Comparison of ENCODE assay signal across 7 mouse cellular contexts in the genomic region with DNA sequence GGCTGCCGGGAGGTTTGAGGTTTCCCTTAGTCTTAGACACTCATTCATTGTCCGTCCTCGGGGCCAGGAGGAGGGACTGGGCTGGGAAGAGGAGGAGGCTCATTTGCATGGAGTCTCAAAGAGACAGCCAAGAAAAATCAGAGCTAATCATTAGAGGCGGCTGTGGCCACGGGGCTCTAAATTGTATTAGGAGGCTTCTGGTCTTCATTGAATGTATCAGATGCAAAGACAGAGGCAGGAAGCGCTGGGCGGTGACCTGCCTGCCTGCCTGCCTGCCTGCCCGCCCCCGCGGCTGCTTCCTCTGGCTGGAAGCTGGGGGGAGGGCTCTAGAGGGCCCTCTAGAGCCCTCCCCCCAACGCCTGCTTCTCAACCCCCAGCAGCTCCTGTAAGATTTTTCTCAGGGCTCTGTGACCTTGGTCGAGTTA. TPM values are rescaled to one million over a fixed set of nuclear protein-coding genes. Genes with fewer than 3 reads are reported as not detected.
DNase-seq lines count a peak whose midpoint lies in the region; ATAC-seq and TF ChIP-seq lines count a peak whose summit lies in the region.

No protein-coding gene starts in this region.

- no peak for TF ChIP-seq EP300 in ES-Bruce4 (IDR thresholded peaks at IDR 0.05; ENCODE audit: insufficient read depth, low read depth, low read length)

- ATAC-seq in hindbrain, embryonic 14.5 days (ENCODE audit: low FRiP score) = no peak
- no peak for ATAC-seq in limb, embryonic 15.5 days (ENCODE audit: insufficient number of reproducible peaks, low FRiP score, low TSS enrichment, low read depth)

- intact Hi-C loops in left cerebral cortex, postnatal 4 days (cut with DNase I) = no loop called here

- 1% methylated on average over 12 of the region's 12 CpGs for WGBS in hindbrain, embryonic 14.5 days
- 4% methylated on average over 12 of the region's 12 CpGs for WGBS in limb, embryonic 15.5 days
- whole genome bisulfite sequencing in thymus, adult 2 months = 2% methylated on average over 12 of the region's 12 CpGs

- no peak overlapping the region for H3K4me3 ChIP-seq in ES-Bruce4 (ENCODE audit: low read depth, low read length)
- H3K4me3 ChIP-seq in hindbrain, embryonic 14.5 days (replicated peaks; ENCODE audit: low read length) = no peak overlapping the region
- H3K4me3 ChIP-seq in limb, embryonic 15.5 days = no peak overlapping the region
- peak overlapping the region; percentile 4; the same call in 1 of the 2 replicates for H3K4me3 ChIP-seq in thymus, adult 2 months (ENCODE audit: control insufficient read depth, insufficient read depth, low read length)

- no peak for TF ChIP-seq POLR2A in ES-Bruce4 (IDR thresholded peaks at IDR 0.05; ENCODE audit: insufficient read depth, low read length)
- no peak for TF ChIP-seq POLR2A in thymus, adult 2 months (IDR thresholded peaks at IDR 0.05; ENCODE audit: control insufficient read depth, extremely low read depth, insufficient read depth, low read length, poor library complexity)

- peak overlapping the region; percentile 46; the same call in 1 of the 2 replicates for H3K27ac ChIP-seq in ES-Bruce4 (ENCODE audit: insufficient read depth, low read length)
- no peak overlapping the region for H3K27ac ChIP-seq in hindbrain, embryonic 14.5 days
- H3K27ac ChIP-seq in limb, embryonic 15.5 days = no peak overlapping the region
- 0 out of 2 replicates have a peak overlapping the region, but pooled peaks have one; percentile 6 for H3K27ac ChIP-seq in thymus, adult 2 months (ENCODE audit: control insufficient read depth, insufficient read depth, low read length)

- H3K4me2 ChIP-seq in hindbrain, embryonic 14.5 days (replicated peaks) = peak overlapping the region; percentile 27
- peak overlapping the region; percentile 0; the same call in 1 of the 2 replicates for H3K4me2 ChIP-seq in limb, embryonic 15.5 days

- H3K4me1 ChIP-seq in ES-Bruce4 (ENCODE audit: control insufficient read depth, insufficient read depth, low read length) = peaks cover 3% of the 10 kb centered on the region
- H3K4me1 ChIP-seq in hindbrain, embryonic 14.5 days (replicated peaks; ENCODE audit: control insufficient read depth, insufficient read depth, low read length) = peaks cover 30% of the 10 kb centered on the region
- H3K4me1 ChIP-seq in limb, embryonic 15.5 days = peaks cover 23% of the 10 kb centered on the region
- peaks cover 27% of the 10 kb centered on the region for H3K4me1 ChIP-seq in thymus, adult 2 months (replicated peaks; ENCODE audit: control insufficient read depth, insufficient read depth, low read length)

- no peak for TF ChIP-seq CTCF in ES-Bruce4 (IDR thresholded peaks at IDR 0.05; ENCODE audit: low read depth, low read length)
- TF ChIP-seq CTCF in thymus, adult 2 months (IDR thresholded peaks at IDR 0.05; ENCODE audit: borderline replicate concordance, control insufficient read depth, extremely low read depth, insufficient read depth, low read length, poor library complexity) = no peak

- H3K36me3 ChIP-seq in ES-Bruce4 (ENCODE audit: control insufficient read depth, insufficient read depth, low read length, poor library complexity, severe bottlenecking) = no peaks in the 10 kb centered on the region
- H3K36me3 ChIP-seq in hindbrain, embryonic 14.5 days (replicated peaks; ENCODE audit: control insufficient read depth, insufficient read depth) = no peaks in the 10 kb centered on the region
- no peaks in the 10 kb centered on the region for H3K36me3 ChIP-seq in limb, embryonic 15.5 days
- no peaks in the 10 kb centered on the region for H3K36me3 ChIP-seq in thymus, adult 2 months (ENCODE audit: control insufficient read depth, insufficient read depth, low read length)

- no peaks in the 10 kb centered on the region for H3K27me3 ChIP-seq in ES-Bruce4 (ENCODE audit: control insufficient read depth, insufficient read depth, low read length, poor library complexity, severe bottlenecking)
- 0 out of 2 replicates have a peak, but pooled peaks cover 4% of the 10 kb centered on the region for H3K27me3 ChIP-seq in hindbrain, embryonic 14.5 days (ENCODE audit: control insufficient read depth, insufficient read depth, low read length)
- H3K27me3 ChIP-seq in limb, embryonic 15.5 days = peaks cover 23% of the 10 kb centered on the region
- no peaks in the 10 kb centered on the region; the same call in 1 of the 2 replicates for H3K27me3 ChIP-seq in thymus, adult 2 months (ENCODE audit: control insufficient read depth, insufficient read depth, low read length)

- H3K9ac ChIP-seq in ES-Bruce4 (ENCODE audit: low read depth, poor library complexity, severe bottlenecking) = no peak overlapping the region
- H3K9ac ChIP-seq in hindbrain, embryonic 14.5 days = peak overlapping the region; percentile 21; the same call in 1 of the 2 replicates
- H3K9ac ChIP-seq in limb, embryonic 15.5 days = no peak overlapping the region

- no peaks in the 10 kb centered on the region for H3K9me3 ChIP-seq in ES-Bruce4 (replicated peaks; ENCODE audit: control insufficient read depth, insufficient read depth, low read length, poor library complexity, severe bottlenecking)
- peaks cover 1% of the 10 kb centered on the region; the same call in 1 of the 2 replicates for H3K9me3 ChIP-seq in hindbrain, embryonic 14.5 days (ENCODE audit: control insufficient read depth, low read length)
- no peaks in the 10 kb centered on the region for H3K9me3 ChIP-seq in limb, embryonic 15.5 days

- peak; percentile 51 for DNase-seq in T-cell, adult 2 months (ENCODE audit: low spot score)
- DNase-seq in hindbrain, embryonic 14.5 days (ENCODE audit: low spot score) = no peak
- peak; percentile 54 for DNase-seq in thymus, adult 2 months
- DNase-seq in left cerebral cortex, postnatal 4 days = no peak
- no peak for DNase-seq in yolk sac, embryonic 10.5 days (ENCODE audit: low spot score)

RNA-seq across cellular contexts. Expression of gene Elfn1, which starts 23.2 kb away (rescaled TPM):
- 0.15 and 0.29 TPM in 2 replicates for polyA plus RNA-seq in ES-Bruce4 (2011; ENCODE audit: insufficient read depth, insufficient read length, low read depth, missing spikeins)
- 3.5 and 5.0 TPM in 2 replicates for polyA plus RNA-seq in hindbrain, embryonic 14.5 days (2014; fragmentation: Nextera tagmentation; extraction: Ambion mirVana)
- polyA plus RNA-seq in limb, embryonic 15.5 days (2015; fragmentation: Nextera tagmentation; extraction: Ambion mirVana) = 1.2 and 1.3 TPM in 2 replicates
- 0.77 and 0.96 TPM in 2 replicates for polyA plus RNA-seq in thymus, adult 2 months (2012; rRNA removed)
- total RNA-seq in left cerebral cortex, postnatal 4 days (2021) = 10 to 100 TPM; 33.5 to 37.2 TPM

Comparison
In these comparisons a context has a peak if more than half of its experiments do, and no peak if none do; other contexts are left out.
1. H3K27ac ChIP-seq: peak in ES-Bruce4 (single experiment) and thymus, adult 2 months (single experiment); none in hindbrain, embryonic 14.5 days (single experiment) and limb, embryonic 15.5 days (single experiment).
2. DNase-seq: peak in T-cell, adult 2 months (single experiment) and thymus, adult 2 months (single experiment); none in hindbrain, embryonic 14.5 days (single experiment), left cerebral cortex, postnatal 4 days (single experiment) and yolk sac, embryonic 10.5 days (single experiment).